10 mouse cellular contexts compared by ENCODE assay signal in genomic region chr7:143002679-143003078, GRCm38 (mm10). TPM values are rescaled to one million over a fixed set of nuclear protein-coding genes. Genes with fewer than 3 reads are reported as not detected.
DNase-seq lines count a peak whose midpoint lies in the region; ATAC-seq and TF ChIP-seq lines count a peak whose summit lies in the region.
"Had no signal": no experiment of that assay in that cellular context is flagged by ENCODE, and none has a peak within 500 bp of the region (broad histone marks: within the 10 kb centered on the region; RNA-seq: fewer than 3 reads in every experiment).

No protein-coding gene starts in this region.

- no peak overlapping the region for H3K9ac ChIP-seq in kidney, postnatal 0 days (ENCODE audit: low read depth, low read length)
- H3K9ac ChIP-seq in kidney, embryonic 16.5 days (replicated peaks; ENCODE audit: low read length): no peak overlapping the region
- H3K9ac ChIP-seq: heart, embryonic 13.5 days; lung, embryonic 15.5 days had no signal

- no peaks in the 10 kb centered on the region for H3K36me3 ChIP-seq in kidney, postnatal 0 days (ENCODE audit: insufficient read depth, low read length)
- H3K36me3 ChIP-seq in kidney, embryonic 16.5 days (ENCODE audit: insufficient read depth, low read length): no peaks in the 10 kb centered on the region
- peaks cover 36% of the 10 kb centered on the region for H3K36me3 ChIP-seq in E14TG2a.4 (ENCODE audit: insufficient read depth, low read length)
- H3K36me3 ChIP-seq in embryonic facial prominence, embryonic 10.5 days (replicated peaks): no peaks in the 10 kb centered on the region
- H3K36me3 ChIP-seq: heart, embryonic 13.5 days; lung, embryonic 15.5 days had no signal

- no peaks in the 10 kb centered on the region for H3K27me3 ChIP-seq in kidney, postnatal 0 days (ENCODE audit: insufficient read depth, low read length)
- H3K27me3 ChIP-seq in kidney, embryonic 16.5 days (ENCODE audit: insufficient read depth, low read length): no peaks in the 10 kb centered on the region
- H3K27me3 ChIP-seq in E14TG2a.4 (ENCODE audit: insufficient read depth, low read length): no peaks in the 10 kb centered on the region
- no peaks in the 10 kb centered on the region for H3K27me3 ChIP-seq in embryonic facial prominence, embryonic 10.5 days (replicated peaks; ENCODE audit: low read depth, poor library complexity, severe bottlenecking)
- H3K27me3 ChIP-seq: heart, embryonic 13.5 days; lung, embryonic 15.5 days had no signal

- H3K4me2 ChIP-seq in kidney, postnatal 0 days (ENCODE audit: low read length): no peak overlapping the region
- H3K4me2 ChIP-seq in kidney, embryonic 16.5 days (replicated peaks; ENCODE audit: low read depth, low read length): no peak overlapping the region
- H3K4me2 ChIP-seq: heart, embryonic 13.5 days; lung, embryonic 15.5 days had no signal

- H3K27ac ChIP-seq in kidney, postnatal 0 days: no peak overlapping the region
- H3K27ac ChIP-seq in kidney, embryonic 16.5 days (ENCODE audit: low read length): no peak overlapping the region
- H3K27ac ChIP-seq in embryonic facial prominence, embryonic 10.5 days (replicated peaks): no peak overlapping the region
- H3K27ac ChIP-seq: heart, embryonic 13.5 days; lung, embryonic 15.5 days had no signal

- H3K4me1 ChIP-seq in kidney, postnatal 0 days (replicated peaks; ENCODE audit: insufficient read depth, low read length): 0 out of 2 replicates have a peak, but pooled peaks cover 2% of the 10 kb centered on the region
- peaks cover 11% of the 10 kb centered on the region for H3K4me1 ChIP-seq in kidney, embryonic 16.5 days (ENCODE audit: insufficient read depth, low read length)
- H3K4me1 ChIP-seq in E14TG2a.4 (replicated peaks; ENCODE audit: low read depth, low read length): peaks cover 50% of the 10 kb centered on the region
- peaks cover 20% of the 10 kb centered on the region for H3K4me1 ChIP-seq in embryonic facial prominence, embryonic 10.5 days

- no peak overlapping the region for H3K4me3 ChIP-seq in kidney, postnatal 0 days (replicated peaks; ENCODE audit: low read depth, low read length)
- no peak overlapping the region for H3K4me3 ChIP-seq in kidney, embryonic 16.5 days (ENCODE audit: low read length)
- no peak overlapping the region for H3K4me3 ChIP-seq in E14TG2a.4 (replicated peaks; ENCODE audit: low read length)
- no peak overlapping the region for H3K4me3 ChIP-seq in embryonic facial prominence, embryonic 10.5 days
- H3K4me3 ChIP-seq: heart, embryonic 13.5 days; lung, embryonic 15.5 days had no signal

- no peaks in the 10 kb centered on the region for H3K9me3 ChIP-seq in kidney, postnatal 0 days (replicated peaks; ENCODE audit: low read length)
- no peaks in the 10 kb centered on the region for H3K9me3 ChIP-seq in kidney, embryonic 16.5 days (ENCODE audit: low read length)
- H3K9me3 ChIP-seq in E14TG2a.4 (ENCODE audit: low read length): no peaks in the 10 kb centered on the region
- H3K9me3 ChIP-seq in embryonic facial prominence, embryonic 10.5 days: no peaks in the 10 kb centered on the region
- H3K9me3 ChIP-seq: heart, embryonic 13.5 days; lung, embryonic 15.5 days had no signal

- 20% methylated on average over 3 of the region's 3 CpGs for WGBS in kidney, postnatal 0 days
- 19% methylated on average over 3 of the region's 3 CpGs for WGBS in kidney, embryonic 16.5 days
- WGBS in embryonic facial prominence, embryonic 10.5 days: 35% methylated on average over 3 of the region's 3 CpGs

- peak; percentile 33 for DNase-seq in kidney, postnatal 0 days (ENCODE audit: low spot score)
- DNase-seq in brain, adult 2 months (ENCODE audit: low read depth, low spot score): peak; percentile 26
- peak; percentile 74 for DNase-seq in lung, postnatal 10 days
- DNase-seq in embryonic facial prominence, embryonic 10.5 days (ENCODE audit: low spot score): no peak
- DNase-seq in layer of hippocampus, postnatal 36 days: no peak

- peak; percentile 63 for TF ChIP-seq CTCF in kidney, postnatal 0 days (IDR thresholded peaks at IDR 0.05; ENCODE audit: low read depth)
- peak; percentile 36 for TF ChIP-seq CTCF in E14TG2a.4 (conservative IDR thresholded peaks at IDR 0.05; ENCODE audit: low read length)

- peak; percentile 33; the same call in 1 of the 2 replicates for ATAC-seq in kidney, postnatal 0 days (replicated peaks; ENCODE audit: low FRiP score, low read depth)
- no peak for ATAC-seq in kidney, embryonic 16.5 days (ENCODE audit: low FRiP score, low TSS enrichment)
- no peak for ATAC-seq in megakaryocyte-erythroid progenitor cell, adult 5-6 weeks (replicated peaks; ENCODE audit: low FRiP score, low TSS enrichment, poor library complexity, severe bottlenecking)

RNA-seq across cellular contexts. Expression of gene Tspan32, which starts 2.2 kb away (rescaled TPM):
- polyA plus RNA-seq in kidney, postnatal 0 days (2015; fragmentation: Nextera tagmentation; extraction: Ambion mirVana): 1.0 and 1.1 TPM in 2 replicates
- polyA plus RNA-seq in kidney, embryonic 16.5 days (2015; fragmentation: Nextera tagmentation; extraction: Ambion mirVana): 1.5 and 1.6 TPM in 2 replicates
- 4.4 and 4.6 TPM in 2 replicates for polyA plus RNA-seq in embryonic facial prominence, embryonic 10.5 days (2016; fragmentation: Nextera tagmentation; extraction: Ambion mirVana)
- 163 and 191 TPM in 2 replicates for total RNA-seq in megakaryocyte-erythroid progenitor cell, adult 5-6 weeks (2014; fragmentation: Nextera tagmentation)
- 94.2 and 132 TPM in 2 replicates for total RNA-seq in megakaryocyte-erythroid progenitor cell, adult 5-6 weeks (2017)
- total RNA-seq in layer of hippocampus, postnatal 36 days (2021): under 1 TPM in 1 of 2 experiments, not detected in 1; 0.23 TPM

RNA-seq across cellular contexts. Expression of gene Ascl2, which starts 33.6 kb away (rescaled TPM):
- 0.60 and 1.2 TPM in 2 replicates for polyA plus RNA-seq in kidney, postnatal 0 days (2015; fragmentation: Nextera tagmentation; extraction: Ambion mirVana)
- 0.75 and 1.3 TPM in 2 replicates for polyA plus RNA-seq in kidney, embryonic 16.5 days (2015; fragmentation: Nextera tagmentation; extraction: Ambion mirVana)
- 0.25 and 0.52 TPM in 2 replicates for polyA plus RNA-seq in embryonic facial prominence, embryonic 10.5 days (2016; fragmentation: Nextera tagmentation; extraction: Ambion mirVana)
- total RNA-seq in megakaryocyte-erythroid progenitor cell, adult 5-6 weeks (2014; fragmentation: Nextera tagmentation): not detected in 2 replicates
- total RNA-seq in megakaryocyte-erythroid progenitor cell, adult 5-6 weeks (2017): 0.99 TPM in 1 of 2 replicates, not detected in the other
- total RNA-seq in layer of hippocampus, postnatal 36 days (2021): under 1 TPM in 1 of 2 experiments, not detected in 1; 0.27 TPM

RNA-seq across cellular contexts. Expression of gene Cd81, which starts 49.9 kb away (rescaled TPM):
- 621 and 647 TPM in 2 replicates for polyA plus RNA-seq in kidney, postnatal 0 days (2015; fragmentation: Nextera tagmentation; extraction: Ambion mirVana)
- 643 and 698 TPM in 2 replicates for polyA plus RNA-seq in kidney, embryonic 16.5 days (2015; fragmentation: Nextera tagmentation; extraction: Ambion mirVana)
- 251 and 255 TPM in 2 replicates for polyA plus RNA-seq in embryonic facial prominence, embryonic 10.5 days (2016; fragmentation: Nextera tagmentation; extraction: Ambion mirVana)
- 194 and 203 TPM in 2 replicates for total RNA-seq in megakaryocyte-erythroid progenitor cell, adult 5-6 weeks (2014; fragmentation: Nextera tagmentation)
- 214 and 238 TPM in 2 replicates for total RNA-seq in megakaryocyte-erythroid progenitor cell, adult 5-6 weeks (2017)
- 100 to 1,000 TPM; 441 to 447 TPM for total RNA-seq in layer of hippocampus, postnatal 36 days (2021)

Comparison
In these comparisons a context has a peak if more than half of its experiments do, and no peak if none do; other contexts are left out.
1. DNase-seq: peak in kidney, postnatal 0 days (single experiment), brain, adult 2 months (single experiment) and lung, postnatal 10 days (single experiment); none in embryonic facial prominence, embryonic 10.5 days (single experiment) and layer of hippocampus, postnatal 36 days (0 of 2).